Mouse (Mus musculus): ENCODE results near the gene Olfr1428.

GRCm38 (mm10) chr19:12145452-12145851, 29.8 kb upstream of the Olfr1428 start:
- TF ChIP-seq CTCF (IDR thresholded peaks at IDR 0.05), result no peak
- TF ChIP-seq EP300 (IDR thresholded peaks at IDR 0.05), result no peak
